23 mouse cellular contexts compared by ENCODE assay signal in genomic region chr6:29772236-29772635, GRCm38 (mm10). TPM values are rescaled to one million over a fixed set of nuclear protein-coding genes. Genes with fewer than 3 reads are reported as not detected.
"Had no signal": no experiment of that assay in that cellular context is flagged by ENCODE, and none has a peak within 500 bp of the region (broad histone marks: within the 10 kb centered on the region; RNA-seq: fewer than 3 reads in every experiment).

No protein-coding gene starts in this region.

- DNase-seq: gastrocnemius, postnatal 14 days; gastrocnemius, postnatal 36 days; heart, adult 18-20 months; heart, postnatal 10 days; heart, postnatal 4 days; kidney, adult 18-20 months; kidney, adult 9 months; kidney, postnatal 14 days; kidney, postnatal 36 days; lung, adult 18-20 months had no signal

- H3K36me3 ChIP-seq: heart, embryonic 10.5 days; heart, embryonic 12.5 days; hindbrain, embryonic 10.5 days; hindbrain, embryonic 12.5 days; kidney, embryonic 15.5 days; limb, embryonic 12.5 days; liver, embryonic 12.5 days had no signal

- H3K4me3 ChIP-seq: heart, embryonic 10.5 days; heart, embryonic 12.5 days; hindbrain, embryonic 10.5 days; hindbrain, embryonic 12.5 days; kidney, embryonic 15.5 days; left cerebral cortex, adult 2 months; limb, embryonic 10.5 days; limb, embryonic 12.5 days; liver, embryonic 12.5 days had no signal

- H3K27me3 ChIP-seq: heart, embryonic 12.5 days; hindbrain, embryonic 12.5 days; kidney, embryonic 15.5 days; limb, embryonic 12.5 days; liver, embryonic 12.5 days had no signal

- H3K27ac ChIP-seq: heart, embryonic 10.5 days; hindbrain, embryonic 10.5 days; hindbrain, embryonic 12.5 days; hindbrain, embryonic 14.5 days; kidney, embryonic 15.5 days; kidney, postnatal 0 days; left cerebral cortex, adult 2 months; limb, embryonic 10.5 days; limb, embryonic 12.5 days; liver, embryonic 12.5 days; liver, embryonic 14.5 days had no signal

RNA-seq across cellular contexts. Expression of gene Smo, which starts 36.9 kb away (rescaled TPM):
- polyA plus RNA-seq: inflammation-experienced regulatory T-cells, adult 6 months had no signal
